Mouse (Mus musculus) neural tube, embryonic 14.5 days (tissue): ENCODE measurements around the gene Gm14085. TPM values are rescaled to one million over a fixed set of nuclear protein-coding genes. Genes with fewer than 3 reads are reported as not detected.

Experiments
- ATAC-seq: fragments of 200-750 bp; cut with Nextera tagmentation; 2 replicates; pipeline ENCODE4 v1.8.0; 2017; ENCODE audit warnings: low read depth, mild to moderate bottlenecking, moderate TSS enrichment, moderate library complexity
- H3K27ac ChIP-seq: fragments of 300-500 bp; sonication (generic); 2 replicates; pipeline ENCODE4 v1.5.1; 2014; ENCODE audit warnings: low read depth, mild to moderate bottlenecking, control low read depth, low read length, moderate library complexity, mixed read lengths
- H3K27me3 ChIP-seq: fragments of 300-500 bp; sonication (generic); 2 replicates; pipeline ENCODE4 v1.6.1; 2014; ENCODE audit warnings: low read length; ENCODE audit not compliant: control insufficient read depth, insufficient read depth
- H3K36me3 ChIP-seq: fragments of 300-500 bp; sonication (generic); 2 replicates; pipeline ENCODE4 v1.6.1; 2014; ENCODE audit warnings: low read length, mixed read lengths; ENCODE audit not compliant: control insufficient read depth, insufficient read depth
- H3K4me1 ChIP-seq: fragments of 300-500 bp; sonication (generic); 2 replicates; pipeline ENCODE4 v1.6.1; 2014; ENCODE audit warnings: low read length; ENCODE audit not compliant: control insufficient read depth, insufficient read depth
- H3K4me2 ChIP-seq: fragments of 300-500 bp; sonication (generic); 2 replicates; pipeline ENCODE4 v1.6.1; 2014; ENCODE audit warnings: mild to moderate bottlenecking, low read depth, low read length, control low read depth
- H3K4me3 ChIP-seq: fragments of 300-500 bp; sonication (generic); 2 replicates; pipeline ENCODE4 v1.5.1; 2014; ENCODE audit warnings: low read depth, low read length, control low read depth, mixed read lengths
- H3K9ac ChIP-seq: fragments of 300-500 bp; sonication (generic); replicated peaks from 2 replicates; pipeline ENCODE4 v1.6.1; 2014; ENCODE audit warnings: low read depth, mild to moderate bottlenecking, control low read depth, low read length, mixed read lengths
- H3K9me3 ChIP-seq: fragments of 300-500 bp; sonication (generic); 2 replicates; pipeline ENCODE4 v1.6.1; 2016; ENCODE audit warnings: low read length; ENCODE audit not compliant: control insufficient read depth
- WGBS: fragments of 180-500 bp; shearing (Covaris S2); extraction: QIAGEN DNeasy Blood & Tissue Kit; methylation state at CpG from one replicate; pipeline ENCODE4 v1.1.7; 2014; 5-methylcytosine and 5-hydroxymethylcytosine counted together
- polyA plus RNA-seq: library from polyadenylated mRNA; unstranded; fragments of >200 nt; fragmentation: Nextera tagmentation; extraction: Ambion mirVana; gene quantifications from 2 replicates; pipeline ENCODE4 v1.2.1, GENCODE M21; 2014

Gene Gm14085
- polyA plus RNA-seq, 1 experiment from 2014 or later = not detected

- ATAC-seq = peak; percentile 41
- WGBS = 67% methylated on average over 2 of the region's 2 CpGs
- H3K9me3 ChIP-seq = no peaks in the 10 kb centered on the region
- H3K4me1 ChIP-seq = no peaks in the 10 kb centered on the region
- H3K27ac ChIP-seq = no peak overlapping the region
- no peaks in the 10 kb centered on the region for H3K27me3 ChIP-seq
- H3K4me2 ChIP-seq = no peak overlapping the region
- H3K36me3 ChIP-seq = no peaks in the 10 kb centered on the region
- no peak overlapping the region for H3K9ac ChIP-seq
- no peak overlapping the region for H3K4me3 ChIP-seq
These were observed 47.5 kb downstream of the Gm14085 start for GRCm38 (mm10) chr2:122532136-122532801.

DNA sequence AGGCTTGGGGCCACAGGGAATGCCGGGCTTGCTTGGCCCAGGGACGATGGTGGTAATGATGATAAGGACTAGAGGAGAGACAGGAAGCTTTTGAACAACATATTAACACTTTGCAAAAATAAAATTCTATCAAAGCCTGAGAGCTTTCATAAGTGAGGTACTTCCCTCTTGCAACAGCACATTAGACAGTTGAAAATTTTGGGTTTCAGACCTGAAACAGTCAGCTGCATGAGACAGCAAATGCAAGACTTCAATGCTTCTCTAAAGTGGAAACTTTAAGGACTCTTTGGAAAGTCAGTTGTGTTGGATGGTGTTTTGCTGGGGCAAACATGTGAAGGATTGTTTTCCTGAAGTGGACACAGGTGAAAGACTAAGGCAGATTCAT lies 48.1 kb downstream of the Gm14085 start:
- no peaks in the 10 kb centered on the region for H3K9me3 ChIP-seq
- H3K27ac ChIP-seq = no peak overlapping the region
- ATAC-seq = no peak
- H3K9ac ChIP-seq = no peak overlapping the region
- no peaks in the 10 kb centered on the region for H3K36me3 ChIP-seq
- no peaks in the 10 kb centered on the region for H3K27me3 ChIP-seq
- H3K4me2 ChIP-seq = no peak overlapping the region
- H3K4me1 ChIP-seq = no peaks in the 10 kb centered on the region
- WGBS = 94% methylated on average over 2 of the region's 2 CpGs
- H3K4me3 ChIP-seq = no peak overlapping the region

DNA sequence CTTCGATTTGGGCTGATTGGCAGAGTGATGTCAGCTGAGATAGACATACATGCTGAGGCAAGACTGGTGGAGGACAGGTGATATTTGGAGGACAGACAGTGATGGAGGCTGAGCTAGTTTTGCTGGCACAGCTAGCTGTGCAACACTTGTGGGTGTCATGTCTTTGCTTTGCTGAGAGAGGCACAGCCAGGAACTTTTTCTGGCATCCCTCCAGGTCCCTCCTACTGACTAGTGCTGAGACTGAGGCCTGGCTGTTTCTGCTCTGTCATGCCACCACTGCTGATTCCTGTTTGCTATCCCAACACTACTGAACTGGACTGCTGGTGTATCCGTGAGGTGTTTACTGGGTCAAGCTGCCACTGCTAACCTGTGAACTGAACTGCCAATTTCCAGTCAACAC lies 48.6 kb downstream of the Gm14085 start:
- H3K4me3 ChIP-seq = no peak overlapping the region
- no peaks in the 10 kb centered on the region for H3K27me3 ChIP-seq
- H3K9me3 ChIP-seq = no peaks in the 10 kb centered on the region
- no peak overlapping the region for H3K27ac ChIP-seq
- H3K36me3 ChIP-seq = no peaks in the 10 kb centered on the region
- ATAC-seq = no peak
- H3K4me1 ChIP-seq = no peaks in the 10 kb centered on the region
- 83% methylated on average over 2 of the region's 2 CpGs for WGBS
- no peak overlapping the region for H3K9ac ChIP-seq
- no peak overlapping the region for H3K4me2 ChIP-seq

- H3K27me3 ChIP-seq = no peaks in the 10 kb centered on the region
- no peaks in the 10 kb centered on the region for H3K36me3 ChIP-seq
- 81% methylated on average over 2 of the region's 2 CpGs for WGBS
- no peak overlapping the region for H3K9ac ChIP-seq
- no peaks in the 10 kb centered on the region for H3K9me3 ChIP-seq
- no peaks in the 10 kb centered on the region for H3K4me1 ChIP-seq
- H3K27ac ChIP-seq = no peak overlapping the region
- H3K4me3 ChIP-seq = no peak overlapping the region
- no peak overlapping the region for H3K4me2 ChIP-seq
- ATAC-seq = no peak
These were observed 49.9 kb downstream of the Gm14085 start for GRCm38 (mm10) chr2:122534671-122535070.

GRCm38 (mm10) chr2:122558317-122558716 lies 73.6 kb downstream of the Gm14085 start:
- H3K27me3 ChIP-seq = no peaks in the 10 kb centered on the region
- H3K9me3 ChIP-seq = no peaks in the 10 kb centered on the region
- WGBS = 40% methylated on average over 2 of the region's 2 CpGs
- no peak overlapping the region for H3K9ac ChIP-seq
- no peaks in the 10 kb centered on the region for H3K36me3 ChIP-seq
- H3K4me1 ChIP-seq = no peaks in the 10 kb centered on the region
- no peak overlapping the region for H3K4me3 ChIP-seq
- no peak overlapping the region for H3K27ac ChIP-seq
- ATAC-seq = peak; percentile 41; the same call in 1 of the 2 replicates
- H3K4me2 ChIP-seq = no peak overlapping the region

GRCm38 (mm10) chr2:122561221-122561620 lies 76.5 kb downstream of the Gm14085 start:
- no peak overlapping the region for H3K27ac ChIP-seq
- 96% methylated on average over 5 of the region's 5 CpGs for WGBS
- H3K9me3 ChIP-seq = no peaks in the 10 kb centered on the region
- no peak overlapping the region for H3K9ac ChIP-seq
- no peaks in the 10 kb centered on the region for H3K27me3 ChIP-seq
- no peaks in the 10 kb centered on the region for H3K36me3 ChIP-seq
- H3K4me2 ChIP-seq = no peak overlapping the region
- ATAC-seq = no peak
- H3K4me1 ChIP-seq = no peaks in the 10 kb centered on the region
- no peak overlapping the region for H3K4me3 ChIP-seq

DNA sequence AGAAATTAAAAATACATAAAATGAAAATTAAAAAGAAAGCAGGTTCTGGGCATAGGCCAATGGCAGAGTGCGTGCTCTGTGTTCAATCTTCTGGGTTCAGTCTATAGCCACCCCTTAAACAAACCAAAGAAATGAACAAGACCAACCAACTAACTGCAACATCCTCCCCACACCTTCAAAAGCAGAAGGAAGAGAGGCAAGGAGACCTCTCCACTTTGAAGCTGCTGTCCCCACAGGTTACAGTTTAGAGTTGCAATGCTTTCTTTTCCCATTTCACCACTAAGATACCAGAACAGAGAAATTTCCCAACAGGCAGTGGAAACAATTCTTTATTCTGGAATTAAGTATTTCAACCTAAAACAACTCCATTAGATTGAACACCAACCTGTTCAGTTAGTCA lies 77.5 kb downstream of the Gm14085 start:
- H3K9me3 ChIP-seq = no peaks in the 10 kb centered on the region
- WGBS = 95% methylated on average over 1 of the region's 1 CpGs
- ATAC-seq = no peak

DNA sequence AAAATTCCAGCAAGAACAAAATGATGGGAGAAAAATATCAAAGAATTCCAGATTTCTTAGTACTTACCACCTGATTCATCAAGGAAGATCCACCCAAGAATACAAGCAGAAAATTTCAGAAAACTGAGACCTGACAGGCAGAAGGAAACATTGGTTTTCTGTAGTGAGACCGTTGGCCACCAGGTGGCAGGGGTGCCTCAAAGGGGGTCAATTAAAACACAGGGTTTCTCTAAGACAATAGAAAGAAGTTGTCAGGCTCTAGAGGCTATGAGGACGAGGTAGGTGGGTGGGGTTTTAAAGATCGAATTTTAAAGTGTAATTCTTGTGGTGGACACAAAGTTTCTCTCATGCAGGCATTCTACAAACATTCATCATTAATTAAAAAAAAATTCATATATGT lies 84.7 kb downstream of the Gm14085 start:
- peak; percentile 58; the same call in 1 of the 2 replicates for ATAC-seq
- 10% methylated on average over 3 of the region's 3 CpGs for WGBS
- H3K27me3 ChIP-seq = no peaks in the 10 kb centered on the region
- no peak overlapping the region for H3K9ac ChIP-seq
- H3K27ac ChIP-seq = no peak overlapping the region
- H3K9me3 ChIP-seq = no peaks in the 10 kb centered on the region
- no peaks in the 10 kb centered on the region for H3K36me3 ChIP-seq
- H3K4me2 ChIP-seq = no peak overlapping the region
- H3K4me1 ChIP-seq = no peaks in the 10 kb centered on the region
- H3K4me3 ChIP-seq = no peak overlapping the region

More for the DNA sequence above, 77.5 kb downstream of the Gm14085 start:
- H3K36me3 ChIP-seq = no peaks in the 10 kb centered on the region
- no peaks in the 10 kb centered on the region for H3K27me3 ChIP-seq
- no peaks in the 10 kb centered on the region for H3K4me1 ChIP-seq
- H3K9ac ChIP-seq = no peak overlapping the region
- no peak overlapping the region for H3K4me3 ChIP-seq
- no peak overlapping the region for H3K27ac ChIP-seq
- no peak overlapping the region for H3K4me2 ChIP-seq

GRCm38 (mm10) chr2:122570430-122570829 lies 85.7 kb downstream of the Gm14085 start:
- Histone ChIP-seq H3K27ac (no peak overlapping the region), H3K9ac (no peak overlapping the region), H3K4me1 (no peaks in the 10 kb centered on the region), H3K9me3 (no peaks in the 10 kb centered on the region), H3K4me3 (no peak overlapping the region), H3K36me3 (no peaks in the 10 kb centered on the region), H3K27me3 (no peaks in the 10 kb centered on the region), H3K4me2 (no peak overlapping the region)
- WGBS = 82% methylated on average over 4 of the region's 4 CpGs
- no peak for ATAC-seq
